Mouse (Mus musculus): ENCODE measurements around the gene Trappc2.

DNA sequence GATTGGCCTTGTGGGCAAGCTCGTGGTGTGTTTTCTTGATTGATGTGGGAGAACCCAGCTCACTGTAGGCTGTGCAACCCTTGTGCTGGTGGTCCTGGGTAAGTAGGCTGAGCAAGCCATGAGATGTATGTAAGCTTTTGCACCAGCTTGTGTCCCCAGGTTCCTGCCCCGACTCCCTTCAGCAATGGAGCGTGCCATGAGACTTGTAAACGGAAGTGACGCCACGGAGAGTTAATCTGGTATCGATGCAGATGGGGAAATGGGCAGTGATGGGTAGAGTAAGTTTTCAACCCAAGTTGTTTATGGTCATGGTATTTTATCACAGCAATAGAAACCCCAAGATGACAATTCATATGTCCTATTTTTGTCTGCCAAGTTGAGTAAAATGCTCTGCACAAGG lies 27.9 kb downstream of the Trappc2 start:
- TF ChIP-seq POLR2A (IDR thresholded peaks at IDR 0.05; ENCODE audit: insufficient read depth, low read length): no peak
- TF ChIP-seq EP300 (IDR thresholded peaks at IDR 0.05; ENCODE audit: insufficient read depth, low read depth, low read length): no peak
